Mouse (Mus musculus) spleen, postnatal 14 days (tissue): ENCODE measurements around the gene Jsrp1.

Experiments used
- DNase-seq, 2 experiments: peaks; one replicate each; pipeline ENCODE4 v3.0.0; 2021 to 2022; ENCODE audit warnings: low spot score in 2 of 2

The Jsrp1 gene

GRCm38 (mm10) chr10:80792175-80793032 is 20.9 kb downstream of the Jsrp1 start:
- DNase-seq: no peak

GRCm38 (mm10) chr10:80791476-80792174 is 21.7 kb downstream of the Jsrp1 start:
- DNase-seq: no peak

- DNase-seq: no peak
Measured at GRCm38 (mm10) chr10:80790761-80791404, 22.4 kb downstream of the Jsrp1 start.

GRCm38 (mm10) chr10:80787517-80787916 is 25.8 kb downstream of the Jsrp1 start:
- no peak for DNase-seq

- DNase-seq: no peak
Measured at GRCm38 (mm10) chr10:80785963-80786362, 27.3 kb downstream of the Jsrp1 start.

- DNase-seq: no peak
Measured at GRCm38 (mm10) chr10:80784871-80785270, 28.4 kb downstream of the Jsrp1 start.

GRCm38 (mm10) chr10:80784302-80784701 is 29.0 kb downstream of the Jsrp1 start:
- DNase-seq: no peak

- no peak for DNase-seq
Measured at GRCm38 (mm10) chr10:80779565-80779964, 33.7 kb downstream of the Jsrp1 start.

GRCm38 (mm10) chr10:80777123-80777522 is 36.2 kb downstream of the Jsrp1 start:
- no peak for DNase-seq

- no peak for DNase-seq
Measured at GRCm38 (mm10) chr10:80776358-80776869, 36.9 kb downstream of the Jsrp1 start.

- no peak for DNase-seq
Measured at GRCm38 (mm10) chr10:80775731-80776130, 37.6 kb downstream of the Jsrp1 start.

- DNase-seq: no peak
Measured at GRCm38 (mm10) chr10:80774981-80775380, 38.3 kb downstream of the Jsrp1 start.

GRCm38 (mm10) chr10:80774549-80774948 is 38.7 kb downstream of the Jsrp1 start:
- DNase-seq: peak; percentile 37 to 68

GRCm38 (mm10) chr10:80773816-80774215 is 39.5 kb downstream of the Jsrp1 start:
- DNase-seq: no peak

GRCm38 (mm10) chr10:80768365-80768764 is 44.9 kb downstream of the Jsrp1 start:
- no peak for DNase-seq

- DNase-seq: no peak
Measured at GRCm38 (mm10) chr10:80766161-80766815, 47.0 kb downstream of the Jsrp1 start.

GRCm38 (mm10) chr10:80765746-80766145 is 47.6 kb downstream of the Jsrp1 start:
- DNase-seq: no peak

- no peak for DNase-seq
Measured at GRCm38 (mm10) chr10:80763502-80763901, 49.8 kb downstream of the Jsrp1 start.

GRCm38 (mm10) chr10:80761821-80762220 is 51.5 kb downstream of the Jsrp1 start:
- DNase-seq: no peak

GRCm38 (mm10) chr10:80760596-80761524 is 52.4 kb downstream of the Jsrp1 start:
- no peak for DNase-seq

GRCm38 (mm10) chr10:80758651-80759050 is 54.6 kb downstream of the Jsrp1 start:
- DNase-seq: no peak
